Mouse (Mus musculus): ENCODE results near the gene Bsg. TPM values are rescaled to one million over a fixed set of nuclear protein-coding genes. Genes with fewer than 3 reads are reported as not detected.
"Not testable (repeated sequence)": the region's sequence is repeated elsewhere in the genome, so short reads cannot be mapped to it uniquely, and the experiment has no call there.

The Bsg gene
- polyA plus RNA-seq, 1 experiment from 2014 or later: 1,079 TPM

GRCm38 (mm10) chr10:79754856-79755516 lies 50.7 kb downstream of the Bsg start, which contains the start of gene Fgf22:
Fgf22 (plus strand) TSS chr10:79755076.
- Histone ChIP-seq H3K4me3 (replicated peaks; ENCODE audit: low read depth, low read length) (peak within 1 kb of the TSS; percentile 16; the same call in 1 of the 2 replicates), H3K4me1 (replicated peaks; ENCODE audit: insufficient read depth, low read length) (peaks cover 8% of the 10 kb centered on the region; the same call in 1 of the 2 replicates), H3K9ac (ENCODE audit: low read depth, low read length) (peak within 1 kb of the TSS; percentile 35; the same call in 1 of the 2 replicates), H3K27ac (no peak within 1 kb of the TSS), H3K27me3 (ENCODE audit: insufficient read depth, low read length) (no peaks in the 10 kb centered on the region), H3K36me3 (ENCODE audit: insufficient read depth, low read length) (peaks cover 24% of the 10 kb centered on the region), H3K4me2 (ENCODE audit: low read length) (peak within 1 kb of the TSS; percentile 65), H3K9me3 (replicated peaks; ENCODE audit: low read length) (no peaks in the 10 kb centered on the region)
- ATAC-seq (replicated peaks; ENCODE audit: low FRiP score, low read depth) (peak; percentile 70), DNase-seq (ENCODE audit: low spot score) (peak; percentile 83)
- 2% methylated on average over 36 of the region's 36 CpGs for WGBS
- no peak for TF ChIP-seq CTCF (IDR thresholded peaks at IDR 0.05; ENCODE audit: low read depth)

DNA sequence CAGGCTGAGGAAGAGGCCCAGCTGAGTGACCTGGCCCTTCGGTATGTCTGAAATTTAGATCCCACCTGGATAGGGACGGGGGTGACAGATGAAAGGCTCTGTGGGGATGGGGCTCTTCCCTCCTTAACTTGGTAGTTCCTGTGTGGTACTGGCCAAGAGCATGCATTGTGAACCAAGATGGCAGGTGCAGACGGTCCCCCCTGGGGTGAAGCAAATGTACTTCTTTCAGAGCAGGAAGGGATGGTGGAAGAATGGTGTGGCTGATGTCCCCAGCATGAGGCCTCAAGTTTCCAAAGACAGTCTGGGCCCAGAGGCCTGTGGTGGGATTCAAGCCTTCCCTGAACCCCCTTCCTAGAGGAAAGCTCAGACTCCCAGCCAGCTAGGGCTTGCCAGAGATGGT lies 51.6 kb downstream of the Bsg start:
- no peaks in the 10 kb centered on the region for H3K27me3 ChIP-seq (ENCODE audit: insufficient read depth, low read length)
- no peak overlapping the region for H3K9ac ChIP-seq (ENCODE audit: low read depth, low read length)
- no peak overlapping the region for H3K4me3 ChIP-seq (replicated peaks; ENCODE audit: low read depth, low read length)
- TF ChIP-seq CTCF (IDR thresholded peaks at IDR 0.05; ENCODE audit: low read depth): no peak
- ATAC-seq (replicated peaks; ENCODE audit: low FRiP score, low read depth) (no peak), DNase-seq (ENCODE audit: low spot score) (no peak)
- peaks cover 28% of the 10 kb centered on the region for H3K36me3 ChIP-seq (ENCODE audit: insufficient read depth, low read length)
- WGBS: 85% methylated on average over 3 of the region's 3 CpGs
- no peak overlapping the region for H3K27ac ChIP-seq
- H3K4me1 ChIP-seq (replicated peaks; ENCODE audit: insufficient read depth, low read length): peaks cover 8% of the 10 kb centered on the region; the same call in 1 of the 2 replicates
- H3K4me2 ChIP-seq (ENCODE audit: low read length): no peak overlapping the region
- H3K9me3 ChIP-seq (replicated peaks; ENCODE audit: low read length): no peaks in the 10 kb centered on the region

- no peak overlapping the region for H3K4me3 ChIP-seq (replicated peaks; ENCODE audit: low read depth, low read length)
- H3K27ac ChIP-seq: no peak overlapping the region
- 90% methylated on average over 24 of the region's 24 CpGs for WGBS
- no peak overlapping the region for H3K4me2 ChIP-seq (ENCODE audit: low read length)
- H3K4me1 ChIP-seq (replicated peaks; ENCODE audit: insufficient read depth, low read length): peaks cover 8% of the 10 kb centered on the region; the same call in 1 of the 2 replicates
- no peak for DNase-seq (ENCODE audit: low spot score)
- H3K9ac ChIP-seq (ENCODE audit: low read depth, low read length): no peak overlapping the region
- no peaks in the 10 kb centered on the region for H3K27me3 ChIP-seq (ENCODE audit: insufficient read depth, low read length)
- TF ChIP-seq CTCF (IDR thresholded peaks at IDR 0.05; ENCODE audit: low read depth): no peak
- H3K9me3 ChIP-seq (replicated peaks; ENCODE audit: low read length): no peaks in the 10 kb centered on the region
- no peak for ATAC-seq (replicated peaks; ENCODE audit: low FRiP score, low read depth)
- H3K36me3 ChIP-seq (ENCODE audit: insufficient read depth, low read length): peaks cover 36% of the 10 kb centered on the region
Measured at GRCm38 (mm10) chr10:79756660-79757059, 52.4 kb downstream of the Bsg start.

DNA sequence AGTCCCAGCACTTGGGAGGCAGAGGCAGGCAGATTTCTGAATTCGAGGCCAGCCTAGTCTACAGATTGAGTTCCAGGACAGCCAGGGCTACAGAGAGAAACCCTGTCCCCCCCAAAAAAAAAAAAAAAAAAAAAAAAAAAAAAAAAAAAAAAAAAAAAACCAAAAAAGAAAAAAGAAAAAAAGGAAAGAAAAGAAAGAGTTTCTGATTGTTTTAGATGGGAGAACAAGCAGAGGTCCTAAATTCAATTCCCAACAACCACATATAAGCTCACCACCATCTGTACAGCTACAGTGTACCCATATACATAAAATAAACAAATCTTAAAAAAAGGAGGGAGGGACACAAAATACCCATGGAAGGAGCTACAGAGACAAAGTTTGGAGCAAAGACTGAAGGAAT lies 55.4 kb downstream of the Bsg start:
- not testable (repeated sequence) for H3K27me3 ChIP-seq (ENCODE audit: insufficient read depth, low read length); H3K9me3 ChIP-seq (replicated peaks; ENCODE audit: low read length); DNase-seq (ENCODE audit: low spot score); H3K9ac ChIP-seq (ENCODE audit: low read depth, low read length); H3K4me3 ChIP-seq (replicated peaks; ENCODE audit: low read depth, low read length); H3K27ac ChIP-seq; ATAC-seq (replicated peaks; ENCODE audit: low FRiP score, low read depth); H3K4me2 ChIP-seq (ENCODE audit: low read length); H3K4me1 ChIP-seq (replicated peaks; ENCODE audit: insufficient read depth, low read length)
- WGBS: 95% methylated on average over 1 of the region's 1 CpGs
- H3K36me3 ChIP-seq (ENCODE audit: insufficient read depth, low read length): peaks cover 42% of the 10 kb centered on the region

- ATAC-seq (replicated peaks; ENCODE audit: low FRiP score, low read depth) (no peak), DNase-seq (ENCODE audit: low spot score) (no peak)
- H3K9me3 ChIP-seq (replicated peaks; ENCODE audit: low read length): no peaks in the 10 kb centered on the region
- 89% methylated on average over 11 of the region's 11 CpGs for WGBS
- no peak overlapping the region for H3K4me3 ChIP-seq (replicated peaks; ENCODE audit: low read depth, low read length)
- peaks cover 9% of the 10 kb centered on the region; the same call in 1 of the 2 replicates for H3K4me1 ChIP-seq (replicated peaks; ENCODE audit: insufficient read depth, low read length)
- H3K27me3 ChIP-seq (ENCODE audit: insufficient read depth, low read length): no peaks in the 10 kb centered on the region
- TF ChIP-seq CTCF (IDR thresholded peaks at IDR 0.05; ENCODE audit: low read depth): no peak
- H3K4me2 ChIP-seq (ENCODE audit: low read length): no peak overlapping the region
- no peak overlapping the region for H3K9ac ChIP-seq (ENCODE audit: low read depth, low read length)
- peaks cover 42% of the 10 kb centered on the region for H3K36me3 ChIP-seq (ENCODE audit: insufficient read depth, low read length)
- H3K27ac ChIP-seq: no peak overlapping the region
Measured at GRCm38 (mm10) chr10:79760603-79761143, 56.4 kb downstream of the Bsg start.

Other genes with a start within 250 kb of the Bsg start
- not detected in 2 replicates for gene Vmn2r83, start 235.8 kb upstream of the Bsg start, polyA plus RNA-seq (2015; fragmentation: Nextera tagmentation; extraction: Ambion mirVana)
- gene Plpp2, start 170.7 kb upstream of the Bsg start, polyA plus RNA-seq (2015; fragmentation: Nextera tagmentation; extraction: Ambion mirVana): 67.0 and 68.9 TPM in 2 replicates
- gene Mier2, start 149.3 kb upstream of the Bsg start, polyA plus RNA-seq (2015; fragmentation: Nextera tagmentation; extraction: Ambion mirVana): 27.4 and 29.4 TPM in 2 replicates
- gene Theg, start 117.2 kb upstream of the Bsg start, polyA plus RNA-seq (2015; fragmentation: Nextera tagmentation; extraction: Ambion mirVana): not detected in 2 replicates
- 0.03 TPM in 1 of 2 replicates, not detected in the other for gene C2cd4c, start 90.5 kb upstream of the Bsg start, polyA plus RNA-seq (2015; fragmentation: Nextera tagmentation; extraction: Ambion mirVana)
- gene Shc2, start 66.6 kb upstream of the Bsg start, polyA plus RNA-seq (2015; fragmentation: Nextera tagmentation; extraction: Ambion mirVana): 5.4 TPM in 2 replicates
- gene Odf3l2, start 58.8 kb upstream of the Bsg start, polyA plus RNA-seq (2015; fragmentation: Nextera tagmentation; extraction: Ambion mirVana): not detected in 2 replicates
- 1.5 TPM in 2 replicates for gene Madcam1, start 39.9 kb upstream of the Bsg start, polyA plus RNA-seq (2015; fragmentation: Nextera tagmentation; extraction: Ambion mirVana)
- 82.5 and 84.9 TPM in 2 replicates for gene Tpgs1, start 35.1 kb upstream of the Bsg start, polyA plus RNA-seq (2015; fragmentation: Nextera tagmentation; extraction: Ambion mirVana)
- gene Cdc34, start 22.3 kb upstream of the Bsg start, polyA plus RNA-seq (2015; fragmentation: Nextera tagmentation; extraction: Ambion mirVana): 68.1 and 75.7 TPM in 2 replicates
- gene Gzmm, start 15.5 kb upstream of the Bsg start, polyA plus RNA-seq (2015; fragmentation: Nextera tagmentation; extraction: Ambion mirVana): 0.34 and 0.50 TPM in 2 replicates
- gene Hcn2, start 12.1 kb downstream of the Bsg start, polyA plus RNA-seq (2015; fragmentation: Nextera tagmentation; extraction: Ambion mirVana): 0.17 and 0.28 TPM in 2 replicates
- gene Polrmt, start 42.1 kb downstream of the Bsg start, polyA plus RNA-seq (2015; fragmentation: Nextera tagmentation; extraction: Ambion mirVana): 37.9 and 38.5 TPM in 2 replicates
- gene Fgf22, start 50.6 kb downstream of the Bsg start, polyA plus RNA-seq (2015; fragmentation: Nextera tagmentation; extraction: Ambion mirVana): 0.11 and 0.36 TPM in 2 replicates
- gene Rnf126, start 62.5 kb downstream of the Bsg start, polyA plus RNA-seq (2015; fragmentation: Nextera tagmentation; extraction: Ambion mirVana): 74.5 and 82.4 TPM in 2 replicates
- gene Fstl3, start 72.8 kb downstream of the Bsg start, polyA plus RNA-seq (2015; fragmentation: Nextera tagmentation; extraction: Ambion mirVana): 32.9 and 38.7 TPM in 2 replicates
- 0.04 and 0.06 TPM in 2 replicates for gene Prss57, start 86.5 kb downstream of the Bsg start, polyA plus RNA-seq (2015; fragmentation: Nextera tagmentation; extraction: Ambion mirVana)
- 132 and 152 TPM in 2 replicates for gene Palm, start 89.1 kb downstream of the Bsg start, polyA plus RNA-seq (2015; fragmentation: Nextera tagmentation; extraction: Ambion mirVana)
- 24.5 and 24.8 TPM in 2 replicates for gene Misp, start 116.5 kb downstream of the Bsg start, polyA plus RNA-seq (2015; fragmentation: Nextera tagmentation; extraction: Ambion mirVana)
- 220 and 238 TPM in 2 replicates for gene Ptbp1, start 149.9 kb downstream of the Bsg start, polyA plus RNA-seq (2015; fragmentation: Nextera tagmentation; extraction: Ambion mirVana)
- gene Prtn3, start 170.0 kb downstream of the Bsg start, polyA plus RNA-seq (2015; fragmentation: Nextera tagmentation; extraction: Ambion mirVana): 6.5 and 7.9 TPM in 2 replicates
- gene Plppr3, start 170.1 kb downstream of the Bsg start, polyA plus RNA-seq (2015; fragmentation: Nextera tagmentation; extraction: Ambion mirVana): 37.0 and 41.5 TPM in 2 replicates
- gene Elane, start 181.8 kb downstream of the Bsg start, polyA plus RNA-seq (2015; fragmentation: Nextera tagmentation; extraction: Ambion mirVana): 0.14 TPM in 1 of 2 replicates, not detected in the other
- 0.13 TPM in 1 of 2 replicates, not detected in the other for gene Cfd, start 186.4 kb downstream of the Bsg start, polyA plus RNA-seq (2015; fragmentation: Nextera tagmentation; extraction: Ambion mirVana)
- 44.9 and 49.0 TPM in 2 replicates for gene Med16, start 204.4 kb downstream of the Bsg start, polyA plus RNA-seq (2015; fragmentation: Nextera tagmentation; extraction: Ambion mirVana)
- gene Gm26602, start 206.4 kb downstream of the Bsg start, polyA plus RNA-seq (2015; fragmentation: Nextera tagmentation; extraction: Ambion mirVana): 4.8 and 21.6 TPM in 2 replicates
- 1.6 and 1.8 TPM in 2 replicates for gene Kiss1r, start 212.5 kb downstream of the Bsg start, polyA plus RNA-seq (2015; fragmentation: Nextera tagmentation; extraction: Ambion mirVana)
- 120 and 137 TPM in 2 replicates for gene R3hdm4, start 216.7 kb downstream of the Bsg start, polyA plus RNA-seq (2015; fragmentation: Nextera tagmentation; extraction: Ambion mirVana)
- 4.1 and 4.5 TPM in 2 replicates for gene Arid3a, start 222.6 kb downstream of the Bsg start, polyA plus RNA-seq (2015; fragmentation: Nextera tagmentation; extraction: Ambion mirVana)

Data from kidney, postnatal 0 days (tissue).